Mouse (Mus musculus) MEL (cell line): ENCODE results near the gene Phtf2. TPM values are rescaled to one million over a fixed set of nuclear protein-coding genes. Genes with fewer than 3 reads are reported as not detected.

Experiments
- DNase-seq: peaks from one replicate; pipeline ENCODE4 v3.0.0; 2011; ENCODE audit warnings: low read depth, low spot score
- H3K27ac ChIP-seq: 2 replicates; pipeline ENCODE4 v1.5.1; 2012; ENCODE audit warnings: low read depth, mild to moderate bottlenecking, control low read depth, low read length, moderate library complexity; ENCODE audit not compliant: control insufficient read depth
- H3K27me3 ChIP-seq, 2 experiments: fragments of 150-350 bp in 1 of 2; sonication (generic) in 1 of 2; 2 replicates each; pipeline ENCODE4 v1.6.1; 2012; ENCODE audit warnings: low read length in 2 of 2, mild to moderate bottlenecking in 2 of 2, improper control_type of control experiment in 1 of 2, moderate library complexity in 1 of 2; ENCODE audit not compliant: insufficient read depth in 2 of 2, control insufficient read depth in 1 of 2
- H3K36me3 ChIP-seq, 2 experiments: 2 replicates each; pipeline ENCODE4 v1.6.1; 2012 to 2014; ENCODE audit warnings: low read length in 2 of 2, improper control_type of control experiment in 1 of 2, inconsistent platforms in 1 of 2, mild to moderate bottlenecking in 1 of 2; ENCODE audit not compliant: insufficient read depth in 2 of 2, control insufficient read depth in 1 of 2
- H3K4me1 ChIP-seq, 2 experiments: fragments of 150-350 bp in 1 of 2; sonication (generic) in 1 of 2; 2 replicates each; pipeline ENCODE4 v1.6.1; 2012; ENCODE audit warnings: low read length in 2 of 2, improper control_type of control experiment in 1 of 2, mild to moderate bottlenecking in 1 of 2; ENCODE audit not compliant: insufficient read depth in 2 of 2, control insufficient read depth in 1 of 2
- H3K4me3 ChIP-seq, 2 experiments: fragments of 150-350 bp in 1 of 2; sonication (generic) in 1 of 2; 2 replicates each; pipeline ENCODE4 v1.5.1; 2012; ENCODE audit warnings: low read depth in 2 of 2, low read length in 2 of 2, mild to moderate bottlenecking in 2 of 2, moderate library complexity in 2 of 2, control low read depth in 1 of 2, improper control_type of control experiment in 1 of 2; ENCODE audit not compliant: control insufficient read depth in 1 of 2, insufficient read depth in 1 of 2
- H3K79me2 ChIP-seq: 2 replicates; pipeline ENCODE4 v1.6.1; 2012; ENCODE audit warnings: mild to moderate bottlenecking, low read length, moderate library complexity; ENCODE audit not compliant: control insufficient read depth, poor library complexity, insufficient read depth
- H3K9ac ChIP-seq: 2 replicates; pipeline ENCODE4 v1.6.1; 2012; ENCODE audit warnings: low read depth, mild to moderate bottlenecking, control low read depth, low read length, moderate library complexity; ENCODE audit not compliant: control insufficient read depth, poor library complexity, severe bottlenecking
- H3K9me3 ChIP-seq: fragments of 150-350 bp; sonication (generic); replicated peaks from 2 replicates; pipeline ENCODE4 v1.6.1; 2012; ENCODE audit warnings: mild to moderate bottlenecking, low read length, improper control_type of control experiment, moderate library complexity; ENCODE audit not compliant: insufficient read depth
- BHLHE40 ChIP-seq: IDR thresholded peaks from 2 replicates; pipeline ENCODE4 v1.6.1; 2012; ENCODE audit warnings: low read depth, mild to moderate bottlenecking, inconsistent platforms, low read length, improper control_type of control experiment, borderline replicate concordance
- CHD2 ChIP-seq: IDR thresholded peaks from 2 replicates; pipeline ENCODE4 v1.6.1; 2011; ENCODE audit warnings: low read length, improper control_type of control experiment
- CTCF ChIP-seq, 3 experiments: IDR thresholded peaks in 2 of 3; conservative IDR thresholded peaks in 1 of 3; 2 replicates each; pipeline ENCODE4 v1.5.1; 2011 to 2012; ENCODE audit warnings: low read length in 3 of 3, low read depth in 2 of 3, mild to moderate bottlenecking in 2 of 3, improper control_type of control experiment in 1 of 3, inconsistent platforms in 1 of 3, mixed read lengths in 1 of 3, moderate library complexity in 1 of 3; ENCODE audit not compliant: control insufficient read depth in 1 of 3, insufficient read depth in 1 of 3, poor library complexity in 1 of 3, severe bottlenecking in 1 of 3
- E2F4 ChIP-seq: IDR thresholded peaks from 2 replicates; pipeline ENCODE4 v1.6.1; 2011; ENCODE audit warnings: low read depth, low read length, improper control_type of control experiment, borderline replicate concordance
- ETS1 ChIP-seq: IDR thresholded peaks from 2 replicates; pipeline ENCODE4 v1.6.1; 2012; ENCODE audit warnings: low read depth, mild to moderate bottlenecking, inconsistent platforms, low read length, improper control_type of control experiment, moderate library complexity
- GABPA ChIP-seq: IDR thresholded peaks from 2 replicates; pipeline ENCODE4 v1.6.1; 2012; ENCODE audit warnings: low read depth, mild to moderate bottlenecking, inconsistent platforms, low read length, improper control_type of control experiment, moderate library complexity
- MAFK ChIP-seq: IDR thresholded peaks from 2 replicates; pipeline ENCODE4 v1.6.1; 2011; ENCODE audit warnings: low read depth, mild to moderate bottlenecking, low read length, improper control_type of control experiment, borderline replicate concordance
- MAX ChIP-seq: IDR thresholded peaks from 2 replicates; pipeline ENCODE4 v1.6.1; 2011; ENCODE audit warnings: low read length, improper control_type of control experiment
- MXI1 ChIP-seq: IDR thresholded peaks from 2 replicates; pipeline ENCODE4 v1.6.1; 2011; ENCODE audit warnings: mild to moderate bottlenecking, low read depth, low read length, improper control_type of control experiment
- MYB ChIP-seq: IDR thresholded peaks from 2 replicates; pipeline ENCODE4 v1.6.1; 2011; ENCODE audit warnings: mild to moderate bottlenecking, low read depth, low read length, improper control_type of control experiment
- POLR2AphosphoS2 ChIP-seq: IDR thresholded peaks from 2 replicates; pipeline ENCODE4 v1.6.1; 2011; ENCODE audit warnings: low read length, improper control_type of control experiment
- POLR2AphosphoS5 ChIP-seq: IDR thresholded peaks from 2 replicates; pipeline ENCODE4 v1.6.1; 2012; ENCODE audit warnings: low read depth, borderline replicate concordance, mild to moderate bottlenecking, inconsistent platforms, low read length, moderate library complexity, mixed read lengths
- TCF12 ChIP-seq: IDR thresholded peaks from 2 replicates; pipeline ENCODE4 v1.6.1; 2014; ENCODE audit warnings: low read depth, mild to moderate bottlenecking, inconsistent platforms, low read length, improper control_type of control experiment, moderate library complexity
- UBTF ChIP-seq: IDR thresholded peaks from 2 replicates; pipeline ENCODE4 v1.6.1; 2012; ENCODE audit warnings: low read depth, mild to moderate bottlenecking, inconsistent platforms, low read length, improper control_type of control experiment, moderate library complexity, borderline replicate concordance; ENCODE audit not compliant: insufficient read depth
- USF1 ChIP-seq: IDR thresholded peaks from 2 replicates; pipeline ENCODE4 v1.6.1; 2014; ENCODE audit warnings: low read depth, mild to moderate bottlenecking, inconsistent platforms, low read length, improper control_type of control experiment, moderate library complexity
- USF2 ChIP-seq, 2 experiments: IDR thresholded peaks; 2 replicates each; pipeline ENCODE4 v1.6.1; 2011 to 2012; ENCODE audit warnings: improper control_type of control experiment in 2 of 2, low read length in 2 of 2, borderline replicate concordance in 1 of 2, inconsistent platforms in 1 of 2, low read depth in 1 of 2, mild to moderate bottlenecking in 1 of 2; ENCODE audit not compliant: insufficient read depth in 1 of 2
- ZKSCAN1 ChIP-seq: IDR thresholded peaks from 2 replicates; pipeline ENCODE4 v1.6.1; 2012; ENCODE audit warnings: low read depth, mild to moderate bottlenecking, inconsistent platforms, low read length, improper control_type of control experiment, moderate library complexity
- polyA plus RNA-seq, 2 experiments: library from polyadenylated mRNA; stranded (reverse) in 1 of 2; unstranded in 1 of 2; fragments of >175 nt in 1 of 2; fragments of >200 nt in 1 of 2; gene quantifications; 2 replicates each; pipeline versions ENCODE4 v1.2.1 to v1.2.4; 2012; ENCODE audit warnings: low replicate concordance in 2 of 2, low read depth in 1 of 2; ENCODE audit not compliant: insufficient read length in 2 of 2, insufficient read depth in 1 of 2, missing spikeins in 1 of 2
- total RNA-seq: library from RNA; depleted of rRNA; stranded (reverse); fragments of 300-350 nt; gene quantifications from 2 replicates; pipeline ENCODE4 v1.2.3, GENCODE M21; 2012

Phtf2 gene
- total and polyA plus RNA-seq, 3 experiments: 20.0 TPM; not detected in 1

- Histone ChIP-seq H3K9ac (no peak overlapping the region), H3K9me3 (no peaks in the 10 kb centered on the region), H3K4me1 (no peaks in the 10 kb centered on the region; a peak in 1 of 4 replicates), H3K27ac (no peak overlapping the region), H3K36me3 (peaks cover 2 to 24% of the 10 kb centered on the region in 2 experiments; a peak in 3 of 4 replicates), H3K27me3 (no peaks in the 10 kb centered on the region), H3K79me2 (no peaks in the 10 kb centered on the region), H3K4me3 (no peak overlapping the region)
- no peak for DNase-seq
- TF ChIP-seq MAX (no peak), CTCF (IDR thresholded peaks at IDR 0.05 in 2 of 3, conservative IDR thresholded peaks at IDR 0.05 in 1 of 3; ENCODE audit: control insufficient read depth in 1 of 3, insufficient read depth in 1 of 3, low read depth in 2 of 3, low read length in 3 of 3, poor library complexity in 1 of 3, severe bottlenecking in 1 of 3) (no peak), USF2 (IDR thresholded peaks at IDR 0.05; ENCODE audit: borderline replicate concordance in 1 of 2, insufficient read depth in 1 of 2, low read depth in 1 of 2, low read length in 2 of 2) (no peak), ETS1 (no peak), ZKSCAN1 (no peak), TCF12 (no peak), USF1 (no peak), CHD2 (no peak), MYB (no peak), MAFK (no peak), GABPA (no peak), POLR2AphosphoS5 (no peak), BHLHE40 (no peak), E2F4 (no peak), MXI1 (no peak), UBTF (no peak)
Observed at GRCm38 (mm10) chr5:20760368-20761162, 121.4 kb downstream of the Phtf2 start.

GRCm38 (mm10) chr5:20759771-20760170 is 122.2 kb downstream of the Phtf2 start:
- Histone ChIP-seq H3K9ac (no peak overlapping the region), H3K4me3 (no peak overlapping the region), H3K9me3 (no peaks in the 10 kb centered on the region), H3K79me2 (no peaks in the 10 kb centered on the region), H3K27me3 (no peaks in the 10 kb centered on the region), H3K27ac (no peak overlapping the region), H3K4me1 (no peaks in the 10 kb centered on the region), H3K36me3 (peaks cover 0 to 21% of the 10 kb centered on the region in 2 experiments; a peak in 2 of 4 replicates)
- no peak for DNase-seq
- no peak for TF ChIP-seq POLR2AphosphoS2
